Mouse (Mus musculus): Measurements from ENCODE around the gene Pknox1. TPM values are rescaled to one million over a fixed set of nuclear protein-coding genes. Genes with fewer than 3 reads are reported as not detected.

Pknox1 gene
- polyA plus RNA-seq, 1 experiment = 19.9 TPM

- Histone ChIP-seq H3K27ac (ENCODE audit: insufficient read depth, low read depth, low read length) (peak overlapping the region; percentile 68), H3K4me1 (ENCODE audit: control insufficient read depth, insufficient read depth, low read length) (peaks cover 30% of the 10 kb centered on the region), H3K4me3 (ENCODE audit: insufficient read depth, low read depth, low read length) (peak overlapping the region; percentile 75), H3K36me3 (ENCODE audit: control insufficient read depth, insufficient read depth, low read length) (no peaks in the 10 kb centered on the region), H3K27me3 (replicated peaks; ENCODE audit: control insufficient read depth, insufficient read depth, low read length) (no peaks in the 10 kb centered on the region)
- DNase-seq = peak; percentile 25
- TF ChIP-seq POLR2A (IDR thresholded peaks at IDR 0.05; ENCODE audit: low read depth, low read length) (no peak), CTCF (conservative IDR thresholded peaks at IDR 0.05; ENCODE audit: insufficient read depth, insufficient read length, low read depth, low read length) (no peak)
- under 1% methylated on average over 87 of the region's 88 CpGs for WGBS
These were observed 865 bp downstream of the Pknox1 start for GRCm38 (mm10) chr17:31565141-31566056.

GRCm38 (mm10) chr17:31566276-31566675, 1.7 kb downstream of the Pknox1 start:
- H3K4me3 ChIP-seq (ENCODE audit: insufficient read depth, low read depth, low read length) = peak overlapping the region; percentile 13
- H3K36me3 ChIP-seq (ENCODE audit: control insufficient read depth, insufficient read depth, low read length) = no peaks in the 10 kb centered on the region
- H3K4me1 ChIP-seq (ENCODE audit: control insufficient read depth, insufficient read depth, low read length) = peaks cover 30% of the 10 kb centered on the region
- peak overlapping the region; percentile 24; the same call in 1 of the 2 replicates for H3K27ac ChIP-seq (ENCODE audit: insufficient read depth, low read depth, low read length)
- H3K27me3 ChIP-seq (replicated peaks; ENCODE audit: control insufficient read depth, insufficient read depth, low read length) = no peaks in the 10 kb centered on the region
- TF ChIP-seq POLR2A (IDR thresholded peaks at IDR 0.05; ENCODE audit: low read depth, low read length) (no peak), CTCF (conservative IDR thresholded peaks at IDR 0.05; ENCODE audit: insufficient read depth, insufficient read length, low read depth, low read length) (no peak)
- WGBS = 63% methylated on average over 6 of the region's 6 CpGs
- no peak for DNase-seq

- 59% methylated on average over 1 of the region's 1 CpGs for WGBS
- no peak overlapping the region for H3K4me3 ChIP-seq (ENCODE audit: insufficient read depth, low read depth, low read length)
- peak; percentile 64 for DNase-seq
- TF ChIP-seq POLR2A (IDR thresholded peaks at IDR 0.05; ENCODE audit: low read depth, low read length) (no peak), CTCF (conservative IDR thresholded peaks at IDR 0.05; ENCODE audit: insufficient read depth, insufficient read length, low read depth, low read length) (no peak)
- H3K4me1 ChIP-seq (ENCODE audit: control insufficient read depth, insufficient read depth, low read length) = peaks cover 25% of the 10 kb centered on the region; the same call in 1 of the 2 replicates
- H3K27me3 ChIP-seq (replicated peaks; ENCODE audit: control insufficient read depth, insufficient read depth, low read length) = no peaks in the 10 kb centered on the region
- no peaks in the 10 kb centered on the region for H3K36me3 ChIP-seq (ENCODE audit: control insufficient read depth, insufficient read depth, low read length)
- 0 out of 2 replicates have a peak overlapping the region, but pooled peaks have one; percentile 48 for H3K27ac ChIP-seq (ENCODE audit: insufficient read depth, low read depth, low read length)
These were observed 5.2 kb downstream of the Pknox1 start for GRCm38 (mm10) chr17:31569756-31570155.

- TF ChIP-seq POLR2A (IDR thresholded peaks at IDR 0.05; ENCODE audit: low read depth, low read length) (no peak), CTCF (conservative IDR thresholded peaks at IDR 0.05; ENCODE audit: insufficient read depth, insufficient read length, low read depth, low read length) (no peak)
- no peak for DNase-seq
- no peak overlapping the region for H3K4me3 ChIP-seq (ENCODE audit: insufficient read depth, low read depth, low read length)
- 70% methylated on average over 9 of the region's 9 CpGs for WGBS
- H3K36me3 ChIP-seq (ENCODE audit: control insufficient read depth, insufficient read depth, low read length) = no peaks in the 10 kb centered on the region
- H3K4me1 ChIP-seq (ENCODE audit: control insufficient read depth, insufficient read depth, low read length) = peaks cover 25% of the 10 kb centered on the region; the same call in 1 of the 2 replicates
- H3K27ac ChIP-seq (ENCODE audit: insufficient read depth, low read depth, low read length) = no peak overlapping the region
- H3K27me3 ChIP-seq (replicated peaks; ENCODE audit: control insufficient read depth, insufficient read depth, low read length) = no peaks in the 10 kb centered on the region
These were observed 5.9 kb downstream of the Pknox1 start for GRCm38 (mm10) chr17:31570321-31570925.

GRCm38 (mm10) chr17:31571689-31572088, 7.2 kb downstream of the Pknox1 start:
- WGBS = 85% methylated on average over 5 of the region's 5 CpGs
- TF ChIP-seq CTCF (conservative IDR thresholded peaks at IDR 0.05; ENCODE audit: insufficient read depth, insufficient read length, low read depth, low read length) = no peak
- no peak for TF ChIP-seq POLR2A (IDR thresholded peaks at IDR 0.05; ENCODE audit: low read depth, low read length)

GRCm38 (mm10) chr17:31574662-31575061, 10.1 kb downstream of the Pknox1 start:
- no peaks in the 10 kb centered on the region for H3K27me3 ChIP-seq (replicated peaks; ENCODE audit: control insufficient read depth, insufficient read depth, low read length)
- 70% methylated on average over 7 of the region's 7 CpGs for WGBS

More at GRCm38 (mm10) chr17:31571689-31572088, 7.2 kb downstream of the Pknox1 start:
- Histone ChIP-seq H3K4me3 (ENCODE audit: insufficient read depth, low read depth, low read length) (no peak overlapping the region), H3K36me3 (ENCODE audit: control insufficient read depth, insufficient read depth, low read length) (no peaks in the 10 kb centered on the region), H3K27ac (ENCODE audit: insufficient read depth, low read depth, low read length) (no peak overlapping the region), H3K27me3 (replicated peaks; ENCODE audit: control insufficient read depth, insufficient read depth, low read length) (no peaks in the 10 kb centered on the region), H3K4me1 (ENCODE audit: control insufficient read depth, insufficient read depth, low read length) (peaks cover 17% of the 10 kb centered on the region; the same call in 1 of the 2 replicates)
- no peak for DNase-seq

More at GRCm38 (mm10) chr17:31574662-31575061, 10.1 kb downstream of the Pknox1 start:
- peaks cover 3% of the 10 kb centered on the region; the same call in 1 of the 2 replicates for H3K4me1 ChIP-seq (ENCODE audit: control insufficient read depth, insufficient read depth, low read length)
- DNase-seq = no peak
- no peak for TF ChIP-seq POLR2A (IDR thresholded peaks at IDR 0.05; ENCODE audit: low read depth, low read length)
- no peak for TF ChIP-seq CTCF (conservative IDR thresholded peaks at IDR 0.05; ENCODE audit: insufficient read depth, insufficient read length, low read depth, low read length)
- H3K36me3 ChIP-seq (ENCODE audit: control insufficient read depth, insufficient read depth, low read length) = no peaks in the 10 kb centered on the region
- H3K4me3 ChIP-seq (ENCODE audit: insufficient read depth, low read depth, low read length) = no peak overlapping the region
- no peak overlapping the region for H3K27ac ChIP-seq (ENCODE audit: insufficient read depth, low read depth, low read length)

Data from kidney, adult 2 months (tissue).